Mouse (Mus musculus): ENCODE measurements around the gene Itsn1.

- no peak for TF ChIP-seq EP300 (IDR thresholded peaks at IDR 0.05; ENCODE audit: low read depth)
- TF ChIP-seq CTCF (IDR thresholded peaks at IDR 0.05; ENCODE audit: low read depth) = no peak
Measured at GRCm38 (mm10) chr16:91811339-91811738, 82.3 kb downstream of the Itsn1 start.

Measured in liver, embryonic 14.5 days (tissue).